Mouse (Mus musculus) liver, embryonic 16.5 days (tissue): ENCODE data around the gene Tmem201. TPM values are rescaled to one million over a fixed set of nuclear protein-coding genes. Genes with fewer than 3 reads are reported as not detected.

Experiments
- ATAC-seq: fragments of 200-750 bp; cut with Nextera tagmentation; 2 replicates; pipeline ENCODE4 v1.8.0; 2017; ENCODE audit warnings: low read depth, mild to moderate bottlenecking, moderate number of reproducible peaks, moderate library complexity
- H3K27ac ChIP-seq: fragments of 300-500 bp; sonication (generic); 2 replicates; pipeline ENCODE4 v1.5.1; 2014; ENCODE audit warnings: mild to moderate bottlenecking, low read length
- H3K27me3 ChIP-seq: fragments of 300-500 bp; sonication (generic); 2 replicates; pipeline ENCODE4 v1.6.1; 2014; ENCODE audit warnings: low read depth, low read length, mixed read lengths; ENCODE audit not compliant: control insufficient read depth, insufficient read depth
- H3K36me3 ChIP-seq: fragments of 300-500 bp; sonication (generic); 2 replicates; pipeline ENCODE4 v1.6.1; 2014; ENCODE audit warnings: mild to moderate bottlenecking; ENCODE audit not compliant: control insufficient read depth, insufficient read depth
- H3K4me1 ChIP-seq: fragments of 300-500 bp; sonication (generic); 2 replicates; pipeline ENCODE4 v1.6.1; 2014; ENCODE audit warnings: low read depth, low read length, mixed read lengths; ENCODE audit not compliant: control insufficient read depth
- H3K4me2 ChIP-seq: fragments of 300-500 bp; sonication (generic); 2 replicates; pipeline ENCODE4 v1.6.1; 2014; ENCODE audit warnings: low read depth, low read length, mixed read lengths
- H3K4me3 ChIP-seq: fragments of 300-500 bp; sonication (generic); 2 replicates; pipeline ENCODE4 v1.5.1; 2014; ENCODE audit warnings: low read depth, mild to moderate bottlenecking, low read length
- H3K9ac ChIP-seq: fragments of 300-500 bp; sonication (generic); 2 replicates; pipeline ENCODE4 v1.6.1; 2014; ENCODE audit warnings: low read depth, low read length
- H3K9me3 ChIP-seq: fragments of 300-500 bp; sonication (generic); replicated peaks from 2 replicates; pipeline ENCODE4 v1.6.1; 2016; ENCODE audit warnings: low read length; ENCODE audit not compliant: control insufficient read depth
- WGBS: fragments of 180-500 bp; shearing (Covaris S2); extraction: QIAGEN DNeasy Blood & Tissue Kit; methylation state at CpG from one replicate; pipeline ENCODE4 v1.1.7; 2014; ENCODE audit not compliant: insufficient replicate concordance; 5-methylcytosine and 5-hydroxymethylcytosine counted together
- polyA plus RNA-seq: library from polyadenylated mRNA; unstranded; fragments of >200 nt; fragmentation: Nextera tagmentation; extraction: Ambion mirVana; gene quantifications from 2 replicates; pipeline ENCODE4 v1.2.1, GENCODE M21; 2015

Gene Tmem201
- polyA plus RNA-seq, 1 experiment from 2014 or later: 6.5 TPM

DNA sequence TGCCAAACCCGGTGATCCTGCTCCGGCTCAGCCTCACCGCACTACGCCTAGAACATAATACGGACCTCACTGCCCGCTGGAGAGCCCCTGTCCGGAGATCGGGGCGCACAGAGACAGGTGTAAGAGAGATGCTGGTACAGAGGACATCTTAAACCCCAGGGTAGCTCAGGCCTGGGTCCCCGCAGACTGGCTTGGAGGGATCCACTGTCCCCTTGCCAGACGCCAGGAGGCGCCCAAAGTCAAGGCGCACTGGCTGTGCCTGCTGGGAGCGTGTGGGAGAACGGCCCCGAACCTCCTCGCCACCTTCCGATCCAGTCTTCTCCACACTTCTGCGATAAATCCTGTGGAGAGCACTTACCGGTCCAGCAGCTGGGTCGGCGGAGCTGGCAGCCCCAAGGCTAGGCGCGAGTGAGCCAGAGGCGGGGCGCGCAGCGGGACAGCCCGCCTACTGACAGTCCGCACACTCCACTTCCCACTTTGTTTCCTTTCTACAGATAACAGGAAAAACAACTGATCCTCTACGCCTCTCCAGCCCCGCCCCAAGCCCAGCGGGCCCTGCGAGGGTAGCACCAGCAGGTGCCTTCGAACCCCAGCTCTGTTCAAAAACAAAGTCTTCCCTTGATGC is 39.5 kb downstream of the Tmem201 start:
- Histone ChIP-seq H3K27ac (peak overlapping the region; percentile 79), H3K27me3 (no peaks in the 10 kb centered on the region), H3K4me3 (peak overlapping the region; percentile 62), H3K36me3 (no peaks in the 10 kb centered on the region), H3K9me3 (no peaks in the 10 kb centered on the region), H3K4me2 (peak overlapping the region; percentile 83), H3K4me1 (peaks cover 14% of the 10 kb centered on the region), H3K9ac (peak overlapping the region; percentile 67)
- ATAC-seq: peak; percentile 60
- WGBS: under 1% methylated on average over 35 of the region's 35 CpGs

GRCm38 (mm10) chr4:149697506-149698196 is 40.2 kb downstream of the Tmem201 start:
- peak; percentile 17; the same call in 1 of the 2 replicates for ATAC-seq
- H3K9me3 ChIP-seq: no peaks in the 10 kb centered on the region
- 3% methylated on average over 15 of the region's 15 CpGs for WGBS
- peak overlapping the region; percentile 83 for H3K4me2 ChIP-seq
- H3K27ac ChIP-seq: peak overlapping the region; percentile 79
- H3K4me3 ChIP-seq: peak overlapping the region; percentile 62
- H3K9ac ChIP-seq: peak overlapping the region; percentile 67
- H3K27me3 ChIP-seq: no peaks in the 10 kb centered on the region
- no peaks in the 10 kb centered on the region for H3K36me3 ChIP-seq
- peaks cover 14% of the 10 kb centered on the region for H3K4me1 ChIP-seq

- H3K9ac ChIP-seq: peak overlapping the region; percentile 28; the same call in 1 of the 2 replicates
- H3K27me3 ChIP-seq: no peaks in the 10 kb centered on the region
- peak overlapping the region; percentile 53 for H3K27ac ChIP-seq
- H3K9me3 ChIP-seq: no peaks in the 10 kb centered on the region
- no peaks in the 10 kb centered on the region for H3K36me3 ChIP-seq
- peak overlapping the region; percentile 62 for H3K4me3 ChIP-seq
- H3K4me1 ChIP-seq: peaks cover 13% of the 10 kb centered on the region
- ATAC-seq: no peak
- 11% methylated on average over 16 of the region's 16 CpGs for WGBS
- H3K4me2 ChIP-seq: peak overlapping the region; percentile 83
Measured at GRCm38 (mm10) chr4:149696189-149696971, 41.5 kb downstream of the Tmem201 start.

GRCm38 (mm10) chr4:149691368-149691767 is 46.5 kb downstream of the Tmem201 start:
- no peaks in the 10 kb centered on the region for H3K27me3 ChIP-seq
- peaks cover 13% of the 10 kb centered on the region for H3K4me1 ChIP-seq
- H3K36me3 ChIP-seq: no peaks in the 10 kb centered on the region
- ATAC-seq: no peak
- H3K27ac ChIP-seq: no peak overlapping the region
- H3K9ac ChIP-seq: no peak overlapping the region
- 44% methylated on average over 8 of the region's 8 CpGs for WGBS
- no peak overlapping the region for H3K4me3 ChIP-seq
- H3K4me2 ChIP-seq: no peak overlapping the region
- no peaks in the 10 kb centered on the region for H3K9me3 ChIP-seq

DNA sequence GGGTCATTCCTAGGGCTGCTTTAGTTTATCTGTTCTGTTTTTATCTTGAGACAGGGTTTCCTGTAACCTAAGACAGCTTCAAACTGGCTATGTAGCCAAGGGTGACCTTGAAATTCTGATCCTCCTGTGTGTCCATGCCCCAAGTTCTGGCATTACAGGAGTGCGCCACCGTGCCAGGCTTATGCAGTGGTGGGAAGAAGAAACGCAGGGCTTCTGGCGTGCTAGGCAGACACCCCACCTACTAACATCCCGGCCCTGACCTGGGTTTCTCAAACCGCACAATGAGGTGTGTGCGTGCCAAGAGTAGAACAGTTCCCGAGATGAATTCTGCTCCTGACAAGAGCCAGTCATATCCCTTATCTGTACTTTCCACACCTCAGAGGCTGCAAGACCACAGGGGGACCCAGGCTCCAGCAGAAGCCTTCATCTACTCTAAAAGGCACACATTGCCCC is 47.0 kb downstream of the Tmem201 start:
- 29% methylated on average over 8 of the region's 8 CpGs for WGBS
- Histone ChIP-seq H3K9me3 (no peaks in the 10 kb centered on the region), H3K4me3 (no peak overlapping the region), H3K27me3 (no peaks in the 10 kb centered on the region), H3K4me1 (peaks cover 13% of the 10 kb centered on the region), H3K9ac (no peak overlapping the region), H3K27ac (no peak overlapping the region), H3K4me2 (no peak overlapping the region), H3K36me3 (no peaks in the 10 kb centered on the region)
- ATAC-seq: peak; percentile 62

DNA sequence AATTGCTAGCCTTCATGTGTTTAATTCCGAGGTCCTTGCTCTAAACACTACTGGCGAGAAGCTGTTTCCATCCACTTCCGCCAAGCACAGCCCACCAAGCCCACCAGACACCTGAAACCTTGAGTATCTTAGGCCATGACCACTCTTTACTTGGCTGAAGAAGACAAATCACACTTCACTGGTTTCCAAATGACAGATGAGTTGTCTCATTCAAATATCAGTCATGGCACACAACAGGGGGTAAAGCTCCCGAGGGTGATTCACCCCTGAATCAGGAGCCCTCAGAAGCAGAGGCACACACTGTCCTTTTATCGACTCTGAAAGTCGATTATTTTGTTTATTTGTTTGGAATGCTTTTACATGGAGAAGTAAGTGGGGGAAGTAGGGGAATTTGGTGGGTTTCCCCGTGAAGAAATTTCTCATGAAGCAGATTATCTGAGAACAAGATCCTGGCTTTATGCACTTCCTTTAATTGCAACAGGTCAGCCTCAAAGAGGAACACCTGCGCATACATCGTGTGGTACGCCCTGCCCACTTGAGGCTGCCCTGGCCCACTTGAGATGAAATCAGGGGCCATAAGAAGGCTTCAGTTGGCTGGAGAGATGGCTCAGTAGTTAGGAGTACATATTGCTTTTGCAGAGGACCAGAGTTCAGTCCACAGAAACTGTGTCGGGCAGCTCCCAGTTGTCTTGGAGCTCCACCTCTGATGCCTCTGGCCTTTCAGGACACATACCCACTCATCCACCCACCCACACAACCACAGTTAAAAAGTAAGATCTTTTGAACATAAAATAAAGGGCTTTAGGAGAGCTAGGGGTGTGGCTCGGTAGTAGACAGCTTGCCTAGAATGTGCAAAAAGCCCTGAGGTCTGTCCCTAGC is 47.8 kb downstream of the Tmem201 start:
- no peak for ATAC-seq
- no peak overlapping the region for H3K9ac ChIP-seq
- H3K4me3 ChIP-seq: no peak overlapping the region
- no peaks in the 10 kb centered on the region for H3K36me3 ChIP-seq
- H3K4me1 ChIP-seq: peaks cover 13% of the 10 kb centered on the region
- H3K4me2 ChIP-seq: no peak overlapping the region
- 55% methylated on average over 12 of the region's 12 CpGs for WGBS
- H3K27ac ChIP-seq: no peak overlapping the region
- no peaks in the 10 kb centered on the region for H3K27me3 ChIP-seq
- H3K9me3 ChIP-seq: no peaks in the 10 kb centered on the region

DNA sequence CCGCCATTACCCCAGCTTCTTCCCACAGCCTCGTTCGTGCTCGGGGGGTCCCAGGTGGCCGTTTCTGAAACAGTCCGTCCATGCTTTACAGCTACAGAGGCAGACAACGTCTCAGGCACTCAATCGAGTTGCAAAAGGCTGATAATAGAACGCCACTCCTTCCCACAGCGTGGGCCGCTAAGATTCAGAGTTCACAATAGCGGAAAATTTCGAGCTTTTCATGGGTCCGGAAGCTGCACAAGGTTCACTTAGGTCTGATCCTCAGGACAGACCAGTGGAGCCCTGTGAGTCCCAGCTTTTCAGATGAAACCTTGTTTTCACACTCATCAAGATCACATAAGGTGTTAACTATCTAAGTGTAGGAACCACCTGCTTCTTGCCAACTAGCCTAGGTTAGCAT is 49.0 kb downstream of the Tmem201 start:
- Histone ChIP-seq H3K27me3 (no peaks in the 10 kb centered on the region), H3K4me1 (peaks cover 13% of the 10 kb centered on the region), H3K36me3 (no peaks in the 10 kb centered on the region), H3K4me3 (no peak overlapping the region), H3K9ac (no peak overlapping the region), H3K9me3 (no peaks in the 10 kb centered on the region), H3K4me2 (no peak overlapping the region), H3K27ac (no peak overlapping the region)
- 77% methylated on average over 14 of the region's 14 CpGs for WGBS
- ATAC-seq: no peak

DNA sequence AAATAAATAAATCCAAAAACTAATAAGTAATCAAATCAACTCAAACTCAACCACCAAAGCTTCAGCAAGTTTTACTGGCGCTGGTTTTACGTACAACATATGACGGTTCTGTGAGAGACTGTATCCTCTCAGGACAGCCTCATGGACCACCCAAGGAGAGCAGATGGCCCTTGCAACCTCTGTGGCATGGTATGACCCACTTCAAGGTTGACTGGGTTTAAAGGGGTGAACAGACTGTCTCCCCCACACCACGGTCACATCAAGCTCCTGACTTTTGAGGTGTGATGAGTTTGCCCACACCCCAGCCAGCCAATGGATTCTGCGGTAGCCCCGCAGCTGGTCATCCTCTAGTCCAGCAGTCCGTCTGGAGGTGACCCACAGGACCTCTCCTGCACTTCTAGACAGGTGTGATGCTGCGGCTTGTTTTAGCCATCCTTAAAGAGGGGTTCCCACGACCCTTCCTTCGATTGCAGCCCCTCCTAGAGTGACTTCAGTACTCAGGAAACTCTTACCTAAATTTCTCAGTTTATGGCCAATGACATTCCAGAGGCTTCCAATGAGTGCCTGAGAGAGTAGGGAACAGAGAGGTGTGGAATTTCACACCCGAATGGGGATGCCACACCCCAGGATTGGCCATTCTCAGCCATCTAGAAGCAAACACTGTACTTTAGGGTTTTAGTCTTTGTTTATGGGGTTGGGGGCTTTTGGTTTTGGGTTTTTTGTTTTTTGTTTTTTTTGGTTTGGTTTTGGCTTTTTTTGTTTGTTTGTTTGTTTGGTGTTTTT is 52.8 kb downstream of the Tmem201 start:
- H3K4me3 ChIP-seq: no peak overlapping the region

More for the DNA sequence above, 52.8 kb downstream of the Tmem201 start:
- Histone ChIP-seq H3K27ac (no peak overlapping the region), H3K9me3 (no peaks in the 10 kb centered on the region), H3K36me3 (no peaks in the 10 kb centered on the region), H3K27me3 (no peaks in the 10 kb centered on the region), H3K9ac (no peak overlapping the region), H3K4me1 (no peaks in the 10 kb centered on the region), H3K4me2 (no peak overlapping the region)
- no peak for ATAC-seq
- WGBS: 74% methylated on average over 11 of the region's 11 CpGs
